Mouse (Mus musculus): ENCODE measurements around the gene Olfr574. TPM values are rescaled to one million over a fixed set of nuclear protein-coding genes. Genes with fewer than 3 reads are reported as not detected.

Gene Olfr574
- polyA plus RNA-seq (2015; fragmentation: Nextera tagmentation; extraction: Ambion mirVana) = not detected in 2 replicates

DNA sequence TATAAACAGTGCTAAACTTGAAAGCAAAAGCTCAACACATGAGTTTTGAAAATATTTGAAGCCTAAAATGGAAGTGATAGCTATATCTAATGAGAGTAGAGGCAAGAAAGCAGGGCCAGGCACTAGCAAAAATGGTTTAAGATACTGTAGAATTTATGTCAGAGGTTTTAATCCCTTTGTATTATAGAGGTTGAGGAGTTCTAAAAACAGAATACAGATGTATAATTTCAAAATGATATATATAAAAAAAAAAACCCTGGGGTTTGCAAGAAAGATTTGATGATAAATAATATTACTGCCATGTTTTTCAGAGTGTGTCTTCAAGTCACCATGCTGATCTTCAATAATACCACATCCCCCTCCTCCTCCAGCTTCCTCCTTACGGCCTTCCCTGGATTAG lies at the start of gene Olfr574:
Olfr574 (plus strand) TSS at position 301 of the 400 bp plus-strand sequence.
- H3K27ac ChIP-seq = no peak within 1 kb of the TSS
- H3K4me1 ChIP-seq = no peaks in the 10 kb centered on the region
- H3K9ac ChIP-seq = no peak within 1 kb of the TSS
- H3K4me2 ChIP-seq = no peak within 1 kb of the TSS
- 85% methylated on average over 1 of the region's 1 CpGs for WGBS
- no peak for ATAC-seq (ENCODE audit: borderline replicate concordance, extremely low read depth, low FRiP score, low TSS enrichment)
- H3K4me3 ChIP-seq = no peak within 1 kb of the TSS
- H3K9me3 ChIP-seq = no peaks in the 10 kb centered on the region
- H3K27me3 ChIP-seq = no peaks in the 10 kb centered on the region
- H3K36me3 ChIP-seq = no peaks in the 10 kb centered on the region

DNA sequence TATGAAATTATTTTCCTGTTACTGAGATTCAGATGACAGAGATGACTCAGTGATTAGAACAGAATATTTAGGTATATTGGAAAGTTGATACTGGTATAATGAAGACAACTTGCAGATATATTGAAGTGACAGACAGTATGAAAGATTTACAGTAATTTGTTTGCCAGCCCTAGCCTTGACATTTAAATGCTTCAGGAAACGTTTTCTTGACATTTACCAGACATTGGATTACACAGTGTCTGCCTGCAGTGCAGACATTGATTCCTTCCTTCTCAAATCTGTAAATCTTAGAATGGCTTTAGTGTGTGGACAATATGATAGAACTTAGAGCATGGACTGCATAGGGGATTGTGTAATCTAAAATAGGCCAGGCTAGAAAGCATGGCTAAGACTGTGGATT lies 33.0 kb upstream of the Olfr574 start:
- H3K27ac ChIP-seq = no peak overlapping the region
- ATAC-seq (ENCODE audit: borderline replicate concordance, extremely low read depth, low FRiP score, low TSS enrichment) = no peak
- 18% methylated on average over 1 of the region's 1 CpGs for WGBS
- H3K9ac ChIP-seq = no peak overlapping the region
- no peaks in the 10 kb centered on the region for H3K9me3 ChIP-seq
- no peaks in the 10 kb centered on the region for H3K4me1 ChIP-seq
- no peaks in the 10 kb centered on the region for H3K36me3 ChIP-seq
- H3K4me3 ChIP-seq = no peak overlapping the region
- H3K4me2 ChIP-seq = no peak overlapping the region
- no peaks in the 10 kb centered on the region for H3K27me3 ChIP-seq

DNA sequence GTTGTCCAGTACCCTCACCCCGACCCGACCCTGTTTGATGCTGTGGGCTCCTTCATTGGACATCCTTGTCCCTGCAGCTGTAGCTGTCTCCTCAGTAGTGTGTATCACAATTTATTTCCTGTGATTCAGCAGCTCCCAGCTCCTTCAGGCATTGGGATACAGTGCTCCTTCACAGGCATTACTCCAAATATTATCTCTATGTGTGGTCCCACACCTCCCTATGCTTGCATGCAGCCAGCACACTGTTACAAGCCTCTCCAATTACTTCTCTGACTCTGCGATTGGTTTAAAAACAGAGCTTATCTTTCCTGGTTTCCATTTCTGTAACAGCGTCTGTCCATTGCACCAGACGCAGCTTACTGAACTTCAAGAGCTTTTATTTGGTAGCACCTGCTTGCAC lies 31.9 kb upstream of the Olfr574 start:
- Histone ChIP-seq H3K9ac (no peak overlapping the region), H3K36me3 (no peaks in the 10 kb centered on the region), H3K4me1 (no peaks in the 10 kb centered on the region), H3K27me3 (no peaks in the 10 kb centered on the region), H3K9me3 (no peaks in the 10 kb centered on the region), H3K4me2 (no peak overlapping the region), H3K4me3 (no peak overlapping the region), H3K27ac (no peak overlapping the region)
- no peak for ATAC-seq (ENCODE audit: borderline replicate concordance, extremely low read depth, low FRiP score, low TSS enrichment)
- 33% methylated on average over 5 of the region's 5 CpGs for WGBS

DNA sequence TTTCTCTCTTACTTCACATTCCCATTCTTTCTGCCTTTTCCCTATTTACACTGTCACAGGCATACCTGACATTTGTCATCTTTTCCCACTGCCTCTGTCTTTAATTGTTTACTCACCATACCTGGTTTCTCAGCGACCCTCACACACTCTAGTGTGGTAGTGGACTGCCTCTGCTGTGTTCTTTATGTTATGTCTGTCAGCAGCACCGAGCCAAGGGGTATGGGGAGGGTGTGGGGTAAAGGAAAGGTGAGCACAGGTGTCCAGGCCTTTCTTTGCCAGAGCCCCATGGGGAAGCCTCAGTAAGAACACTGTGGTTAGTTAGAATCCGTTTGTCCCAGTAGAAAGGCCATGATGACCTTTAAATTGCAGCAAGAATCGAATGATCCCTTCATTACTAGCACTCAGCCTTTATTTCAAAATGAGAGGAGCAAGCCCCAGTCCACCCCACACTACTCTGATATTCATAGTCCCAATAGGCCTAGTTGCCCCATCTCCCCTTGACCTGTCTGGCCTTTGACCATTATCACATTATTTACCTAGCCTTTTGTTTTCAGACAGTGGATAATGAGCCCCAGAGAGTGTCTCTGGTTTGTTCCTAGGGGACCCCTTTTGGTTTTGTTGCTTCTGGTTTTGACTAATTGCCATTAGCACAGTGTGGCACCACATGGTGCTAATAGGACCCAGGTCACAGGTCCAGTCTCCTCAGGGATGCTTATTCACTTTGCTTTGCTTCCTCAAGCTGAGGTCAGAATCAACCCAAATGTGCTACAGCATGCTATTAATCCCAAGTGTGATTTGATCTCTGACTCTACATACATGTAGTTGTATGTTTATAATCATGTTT lies 31.0 kb upstream of the Olfr574 start, which contains the start of gene Olfr571:
Olfr571 (minus strand) TSS at position 505 of the 844 bp plus-strand sequence.
- H3K4me1 ChIP-seq = no peaks in the 10 kb centered on the region
- no peaks in the 10 kb centered on the region for H3K27me3 ChIP-seq
- H3K9me3 ChIP-seq = no peaks in the 10 kb centered on the region
- H3K27ac ChIP-seq = no peak within 1 kb of the TSS
- H3K36me3 ChIP-seq = no peaks in the 10 kb centered on the region
- no peak for ATAC-seq (ENCODE audit: borderline replicate concordance, extremely low read depth, low FRiP score, low TSS enrichment)
- no peak within 1 kb of the TSS for H3K4me2 ChIP-seq
- 53% methylated on average over 4 of the region's 4 CpGs for WGBS
- H3K9ac ChIP-seq = no peak within 1 kb of the TSS
- no peak within 1 kb of the TSS for H3K4me3 ChIP-seq

DNA sequence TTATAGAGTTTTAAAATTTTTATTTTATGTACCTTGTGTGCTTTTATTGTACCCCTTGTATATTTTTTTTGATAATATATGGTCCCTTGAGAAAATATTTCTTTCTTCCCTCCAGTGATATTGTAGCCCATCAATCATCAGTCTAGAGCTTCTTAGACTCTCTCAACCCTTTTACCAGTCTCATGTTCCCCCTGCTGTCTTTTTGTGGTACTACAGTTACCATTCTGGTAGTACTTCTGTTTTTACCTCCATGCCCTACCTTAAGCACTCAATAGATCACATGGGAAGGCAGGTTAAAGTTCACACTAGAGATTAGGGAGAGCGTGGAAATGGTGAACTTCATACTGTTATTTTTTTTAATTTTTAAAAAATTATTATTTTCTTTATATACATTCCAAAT lies 28.6 kb upstream of the Olfr574 start:
- no peak overlapping the region for H3K9ac ChIP-seq
- H3K4me3 ChIP-seq = no peak overlapping the region
- no peak overlapping the region for H3K27ac ChIP-seq
- no peaks in the 10 kb centered on the region for H3K4me1 ChIP-seq
- H3K4me2 ChIP-seq = no peak overlapping the region
- no peaks in the 10 kb centered on the region for H3K36me3 ChIP-seq
- 8% methylated on average over 1 of the region's 1 CpGs for WGBS
- no peaks in the 10 kb centered on the region for H3K9me3 ChIP-seq
- H3K27me3 ChIP-seq = no peaks in the 10 kb centered on the region
- ATAC-seq (ENCODE audit: borderline replicate concordance, extremely low read depth, low FRiP score, low TSS enrichment) = no peak

DNA sequence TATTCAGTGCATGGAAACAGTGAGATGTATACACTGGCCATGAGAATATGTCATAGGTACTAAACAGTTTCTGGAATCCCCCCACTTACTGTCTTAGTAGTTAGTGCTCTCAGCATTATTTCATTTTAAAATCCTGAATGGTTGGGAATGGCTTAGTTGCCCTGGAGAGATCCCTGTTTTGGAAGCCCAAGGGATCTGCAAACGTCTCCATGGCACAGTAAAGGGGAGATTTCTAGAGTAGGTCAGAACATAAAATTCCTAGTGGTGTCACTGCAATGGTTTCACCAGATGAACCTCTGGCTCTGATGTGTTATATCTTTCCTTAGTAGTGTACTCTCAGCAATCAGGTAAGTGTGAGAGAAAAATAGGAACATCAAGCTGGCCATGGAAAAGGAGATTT lies 24.2 kb upstream of the Olfr574 start, which contains the start of gene Olfr572:
Olfr572 (plus strand) TSS at position 301 of the 400 bp plus-strand sequence.
- H3K27ac ChIP-seq = no peak within 1 kb of the TSS

DNA sequence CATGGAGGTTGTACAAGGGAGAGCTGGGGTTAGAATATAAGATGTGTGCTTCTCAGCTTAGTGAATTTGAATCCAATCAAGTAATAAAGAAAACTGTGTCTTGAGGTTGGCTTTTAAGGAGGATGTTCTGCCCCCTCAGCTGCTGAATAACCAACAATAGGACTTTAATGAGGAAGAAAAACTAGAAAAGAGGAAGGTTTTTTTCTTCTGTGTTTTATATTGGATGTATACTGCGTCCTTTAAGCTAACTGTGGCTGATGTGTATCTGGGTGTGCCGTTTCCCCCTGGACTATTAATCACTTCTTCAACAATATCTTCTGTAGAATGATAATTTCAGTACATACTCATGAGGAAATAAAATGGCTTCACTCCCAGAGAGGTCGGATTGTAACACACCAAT lies 21.2 kb upstream of the Olfr574 start:
- Histone ChIP-seq H3K27ac (no peak overlapping the region), H3K9me3 (no peaks in the 10 kb centered on the region), H3K4me3 (no peak overlapping the region), H3K9ac (no peak overlapping the region), H3K4me1 (no peaks in the 10 kb centered on the region), H3K4me2 (no peak overlapping the region), H3K27me3 (no peaks in the 10 kb centered on the region), H3K36me3 (no peaks in the 10 kb centered on the region)
- ATAC-seq (ENCODE audit: borderline replicate concordance, extremely low read depth, low FRiP score, low TSS enrichment) = no peak
- WGBS = 58% methylated on average over 3 of the region's 3 CpGs

More for the DNA sequence above, 24.2 kb upstream of the Olfr574 start, which contains the start of gene Olfr572:
- Histone ChIP-seq H3K4me3 (no peak within 1 kb of the TSS), H3K4me1 (no peaks in the 10 kb centered on the region), H3K36me3 (no peaks in the 10 kb centered on the region), H3K9ac (no peak within 1 kb of the TSS), H3K27me3 (no peaks in the 10 kb centered on the region), H3K9me3 (no peaks in the 10 kb centered on the region), H3K4me2 (no peak within 1 kb of the TSS)
- ATAC-seq (ENCODE audit: borderline replicate concordance, extremely low read depth, low FRiP score, low TSS enrichment) = no peak
- 47% methylated on average over 1 of the region's 1 CpGs for WGBS

DNA sequence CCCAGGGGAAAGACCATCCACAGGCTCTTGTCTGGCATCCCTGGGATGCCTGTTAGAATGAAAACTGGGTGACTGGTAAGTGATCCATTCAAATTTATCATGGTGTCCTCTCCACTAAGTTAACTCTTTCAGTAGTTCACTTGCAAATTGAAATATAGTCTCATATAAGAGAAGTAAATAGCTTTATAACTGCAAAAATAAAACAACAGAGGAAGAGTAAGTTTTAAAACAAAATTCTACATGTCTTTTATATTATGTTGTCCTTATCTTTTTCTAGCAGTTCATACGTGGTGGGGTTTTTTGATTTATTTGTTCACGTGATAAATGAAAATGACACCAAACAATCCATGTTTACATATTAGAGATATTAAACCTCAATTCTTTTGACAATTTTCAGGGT lies 5.8 kb upstream of the Olfr574 start, which contains the start of gene Olfr573-ps1:
Olfr573-ps1 (minus strand) TSS at position 101 of the 400 bp plus-strand sequence.
- Histone ChIP-seq H3K36me3 (no peaks in the 10 kb centered on the region), H3K9ac (no peak within 1 kb of the TSS), H3K27me3 (no peaks in the 10 kb centered on the region), H3K27ac (no peak within 1 kb of the TSS), H3K9me3 (no peaks in the 10 kb centered on the region), H3K4me1 (no peaks in the 10 kb centered on the region), H3K4me3 (no peak within 1 kb of the TSS), H3K4me2 (no peak within 1 kb of the TSS)
- ATAC-seq (ENCODE audit: borderline replicate concordance, extremely low read depth, low FRiP score, low TSS enrichment) = no peak
- WGBS = 76% methylated on average over 2 of the region's 2 CpGs

DNA sequence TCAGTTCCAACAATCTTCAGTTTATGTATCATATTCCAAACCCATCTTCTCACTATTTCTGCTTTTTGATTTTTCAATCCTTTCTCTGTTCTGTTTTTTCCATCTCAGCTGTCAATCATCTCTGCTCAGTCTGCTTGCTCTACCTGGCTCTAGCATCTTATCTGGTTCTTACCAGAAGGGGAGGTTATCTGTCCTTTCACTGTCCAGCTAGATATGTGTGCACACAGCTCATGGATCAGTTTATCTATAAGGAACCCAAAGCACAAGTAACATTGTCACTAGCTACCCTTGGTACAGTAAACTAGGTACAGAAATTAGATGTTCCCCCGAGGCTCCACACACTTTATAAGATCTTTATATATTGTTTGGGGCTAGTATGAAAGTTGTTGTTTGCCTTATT lies 4.8 kb upstream of the Olfr574 start:
- no peak overlapping the region for H3K4me2 ChIP-seq

DNA sequence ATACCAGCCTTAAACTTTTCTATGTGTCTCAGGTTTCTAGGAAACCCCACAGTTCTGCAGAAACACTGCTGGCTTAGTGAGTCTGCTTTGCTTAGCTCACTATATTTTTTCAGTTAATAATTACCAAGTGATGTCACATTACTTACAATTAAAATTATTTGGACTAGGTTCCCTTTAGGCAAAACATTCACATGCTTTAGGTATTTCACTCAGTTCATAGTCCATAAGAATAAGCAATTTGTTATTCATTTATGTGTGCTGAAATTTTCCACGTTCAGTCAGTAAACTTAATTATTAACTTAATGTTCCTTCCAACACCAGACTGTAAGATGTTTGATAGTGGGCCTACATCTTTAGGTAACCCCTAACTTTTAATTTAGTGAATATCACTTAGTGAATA lies 2.5 kb downstream of the Olfr574 start:
- Histone ChIP-seq H3K27me3 (no peaks in the 10 kb centered on the region), H3K4me1 (no peaks in the 10 kb centered on the region), H3K4me2 (no peak overlapping the region), H3K9ac (no peak overlapping the region), H3K9me3 (no peaks in the 10 kb centered on the region), H3K36me3 (no peaks in the 10 kb centered on the region), H3K4me3 (no peak overlapping the region), H3K27ac (no peak overlapping the region)
- WGBS = 37% methylated on average over 1 of the region's 1 CpGs
- ATAC-seq (ENCODE audit: borderline replicate concordance, extremely low read depth, low FRiP score, low TSS enrichment) = no peak

More for the DNA sequence above, 4.8 kb upstream of the Olfr574 start:
- Histone ChIP-seq H3K4me3 (no peak overlapping the region), H3K27ac (no peak overlapping the region), H3K27me3 (no peaks in the 10 kb centered on the region), H3K36me3 (no peaks in the 10 kb centered on the region), H3K9me3 (no peaks in the 10 kb centered on the region), H3K9ac (no peak overlapping the region), H3K4me1 (no peaks in the 10 kb centered on the region)
- 83% methylated on average over 1 of the region's 1 CpGs for WGBS
- no peak for ATAC-seq (ENCODE audit: borderline replicate concordance, extremely low read depth, low FRiP score, low TSS enrichment)

DNA sequence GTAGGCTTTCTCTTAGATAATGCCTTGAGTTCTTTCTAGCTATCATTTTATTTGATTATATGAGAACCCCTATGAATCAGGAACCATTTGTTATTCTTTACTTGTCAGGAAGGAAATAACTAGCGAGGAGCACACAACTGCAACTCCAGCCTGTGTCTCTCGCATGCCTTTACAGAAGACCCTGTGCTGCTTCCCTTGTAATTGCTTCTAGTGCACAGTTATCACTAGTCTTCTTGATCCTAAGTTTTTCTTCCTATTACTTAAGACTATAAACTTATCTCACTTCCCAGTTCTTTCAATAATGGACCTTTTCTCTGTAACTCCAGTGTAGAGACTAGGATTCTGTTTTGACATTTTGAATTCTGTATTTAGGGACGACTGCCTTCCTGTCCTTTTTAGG lies 9.9 kb downstream of the Olfr574 start:
- WGBS = 53% methylated on average over 3 of the region's 3 CpGs
- H3K9ac ChIP-seq = no peak overlapping the region

DNA sequence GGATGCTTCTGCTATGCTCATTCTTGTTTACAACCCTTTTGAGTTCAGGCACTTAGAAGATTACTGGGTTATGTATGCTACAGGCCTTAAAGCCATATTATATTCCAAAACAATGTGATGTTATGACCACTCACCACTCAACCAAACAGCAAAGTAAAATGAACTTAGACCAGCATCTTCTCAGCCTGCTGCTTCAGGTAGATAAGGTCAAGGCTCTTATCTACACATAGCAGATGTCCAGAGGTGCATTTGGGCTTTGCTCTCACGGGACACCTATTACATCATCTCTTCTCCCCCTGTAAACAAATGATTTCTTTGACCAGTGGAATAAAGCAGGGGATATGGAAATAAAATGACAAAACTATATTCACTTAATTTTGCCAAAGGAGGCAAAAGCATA lies 10.3 kb downstream of the Olfr574 start, which contains the start of gene Olfr575:
Olfr575 (minus strand) TSS at position 183 of the 400 bp plus-strand sequence.
- H3K36me3 ChIP-seq = no peaks in the 10 kb centered on the region
- no peak within 1 kb of the TSS for H3K9ac ChIP-seq
- no peaks in the 10 kb centered on the region for H3K27me3 ChIP-seq
- H3K4me3 ChIP-seq = no peak within 1 kb of the TSS
- no peaks in the 10 kb centered on the region for H3K4me1 ChIP-seq
- no peak within 1 kb of the TSS for H3K27ac ChIP-seq
- H3K9me3 ChIP-seq = no peaks in the 10 kb centered on the region
- no peak within 1 kb of the TSS for H3K4me2 ChIP-seq
- WGBS = 38% methylated on average over 1 of the region's 1 CpGs
- ATAC-seq (ENCODE audit: borderline replicate concordance, extremely low read depth, low FRiP score, low TSS enrichment) = no peak

More for the DNA sequence above, 9.9 kb downstream of the Olfr574 start:
- no peak for ATAC-seq (ENCODE audit: borderline replicate concordance, extremely low read depth, low FRiP score, low TSS enrichment)
- Histone ChIP-seq H3K4me2 (no peak overlapping the region), H3K4me3 (no peak overlapping the region), H3K36me3 (no peaks in the 10 kb centered on the region), H3K4me1 (no peaks in the 10 kb centered on the region), H3K9me3 (no peaks in the 10 kb centered on the region), H3K27ac (no peak overlapping the region), H3K27me3 (no peaks in the 10 kb centered on the region)
